Mouse (Mus musculus) forebrain, postnatal 0 days (tissue): ENCODE data around the gene Gm5141. TPM values are rescaled to one million over a fixed set of nuclear protein-coding genes. Genes with fewer than 3 reads are reported as not detected.
A peak's percentile ranks its signal among the peaks of the same experiment; 100 is the strongest.
"Not testable (repeated sequence)": the region's sequence is repeated elsewhere in the genome, so short reads cannot be mapped to it uniquely, and the experiment has no call there.

Experiments used
- ATAC-seq: fragments of 200-750 bp; cut with Nextera tagmentation; 2 replicates; pipeline ENCODE4 v1.8.0; 2017; ENCODE audit warnings: mild to moderate bottlenecking, moderate library complexity
- DNase-seq: peaks from one replicate; pipeline ENCODE4 v3.0.0-alpha.2; 2015
- H3K27ac ChIP-seq: fragments of 300-500 bp; sonication (generic); 2 replicates; pipeline ENCODE4 v1.5.1; 2014; ENCODE audit warnings: low read depth, mild to moderate bottlenecking, antibody characterized with exemption, low read length, moderate library complexity, mixed read lengths
- H3K27me3 ChIP-seq: fragments of 300-500 bp; sonication (generic); 2 replicates; pipeline ENCODE4 v1.6.1; 2014; ENCODE audit warnings: mild to moderate bottlenecking, low read length, mixed read lengths; ENCODE audit not compliant: insufficient read depth
- H3K36me3 ChIP-seq: fragments of 300-500 bp; sonication (generic); 2 replicates; pipeline ENCODE4 v1.6.1; 2014; ENCODE audit warnings: mild to moderate bottlenecking, moderate library complexity; ENCODE audit not compliant: insufficient read depth
- H3K4me1 ChIP-seq: fragments of 300-500 bp; sonication (generic); 2 replicates; pipeline ENCODE4 v1.6.1; 2014; ENCODE audit warnings: antibody characterized with exemption; ENCODE audit not compliant: insufficient read depth
- H3K4me2 ChIP-seq: fragments of 300-500 bp; sonication (generic); 2 replicates; pipeline ENCODE4 v1.6.1; 2014; ENCODE audit warnings: low read depth, mild to moderate bottlenecking, moderate library complexity
- H3K4me3 ChIP-seq: fragments of 300-500 bp; sonication (generic); 2 replicates; pipeline ENCODE4 v1.5.1; 2014; ENCODE audit warnings: low read depth, low read length, mixed read lengths
- H3K9ac ChIP-seq: fragments of 300-500 bp; sonication (generic); 2 replicates; pipeline ENCODE4 v1.6.1; 2014; ENCODE audit warnings: mild to moderate bottlenecking
- H3K9me3 ChIP-seq: fragments of 300-500 bp; sonication (generic); 2 replicates; pipeline ENCODE4 v1.6.1; 2016; ENCODE audit warnings: low read length
- CTCF ChIP-seq: sonication (generic); IDR thresholded peaks from 2 replicates; pipeline ENCODE4 v1.5.1; 2016; ENCODE audit warnings: antibody characterized with exemption, control low read depth, low read depth
- WGBS: fragments of 180-500 bp; shearing (Covaris S2); extraction: QIAGEN DNeasy Blood & Tissue Kit; methylation state at CpG from one replicate; pipeline ENCODE4 v1.1.7; 2014; 5-methylcytosine and 5-hydroxymethylcytosine counted together
- microRNA counts: library from miRNA; unstranded; fragments of <30 nt; microRNA quantifications from one replicate; lab custom pipeline; 2015
- microRNA-seq, 2 experiments: library from miRNA; unstranded; fragments of <30 nt; microRNA quantifications; one replicate each; pipeline ENCODE4; 2016
- polyA plus RNA-seq: library from polyadenylated mRNA; unstranded; fragments of >200 nt; fragmentation: Nextera tagmentation; extraction: Ambion mirVana; gene quantifications from 2 replicates; pipeline ENCODE4 v1.2.1, GENCODE M21; 2015
- total RNA-seq: library from RNA; depleted of rRNA; stranded (reverse); fragments of >200 nt; gene quantifications from 2 replicates; pipeline ENCODE4 v1.2.3, GENCODE M21; 2014; rRNA removed

Gene Gm5141
- total and polyA plus RNA-seq, 2 experiments from 2014 or later = 6.0 to 6.6 TPM

GRCm38 (mm10) chr13:62763806-62764205 is 21.8 kb downstream of the Gm5141 start:
- peak; percentile 29 for DNase-seq
- peak; percentile 68 for TF ChIP-seq CTCF

DNA sequence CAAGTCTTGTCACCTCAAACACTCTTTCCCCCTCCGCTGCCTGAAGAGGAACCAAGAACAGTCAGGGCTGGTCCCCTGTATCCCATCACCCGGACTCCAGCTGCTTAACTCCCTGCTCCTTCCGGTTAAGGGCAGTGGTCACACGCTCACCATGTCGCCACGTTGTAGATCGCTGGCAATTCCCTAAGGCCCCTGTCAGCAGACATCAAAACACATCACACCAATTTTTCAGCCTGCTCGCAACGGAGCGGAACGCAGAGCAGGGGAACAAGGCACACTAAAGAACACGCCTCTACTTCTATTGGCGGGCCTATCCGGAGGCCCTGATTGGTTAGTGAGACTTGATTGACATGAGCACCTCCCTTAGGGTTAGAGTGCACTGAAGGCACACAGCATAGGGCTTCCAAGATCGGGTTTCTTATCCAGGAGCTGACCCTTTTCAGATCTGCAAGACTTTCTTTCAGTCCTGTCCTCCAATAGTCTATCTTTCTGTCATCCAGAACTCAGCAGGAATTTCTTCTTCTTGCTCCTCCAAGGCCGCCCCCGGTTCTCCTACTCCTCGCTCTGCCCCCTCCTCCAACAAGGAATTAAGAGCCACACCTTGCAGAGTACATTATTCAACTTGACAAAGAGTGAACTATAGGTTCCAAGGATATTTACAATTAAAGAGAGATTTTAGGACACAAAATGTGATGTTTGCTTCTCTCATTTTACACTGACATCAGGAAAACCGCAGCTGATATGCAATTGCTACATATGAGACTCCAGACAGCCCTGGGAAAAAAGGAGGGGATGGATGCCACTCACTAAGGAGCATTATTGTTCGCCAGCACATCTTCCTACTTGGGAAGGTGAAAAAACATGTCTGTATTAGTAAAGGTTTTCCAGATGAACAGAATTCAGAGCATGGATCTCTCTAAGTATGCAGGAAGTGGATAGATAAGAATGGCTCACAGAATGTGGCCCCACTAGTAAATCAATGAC is 24.9 kb downstream of the Gm5141 start, which contains the start of gene Platr25:
Platr25 (minus strand) TSS at position 278 of the 984 bp plus-strand sequence.
- not testable (repeated sequence) for H3K27me3 ChIP-seq, H3K36me3 ChIP-seq, H3K27ac ChIP-seq, H3K9me3 ChIP-seq, H3K4me1 ChIP-seq
- peak within 1 kb of the TSS; percentile 61 for H3K4me2 ChIP-seq
- peak within 1 kb of the TSS; percentile 43 for H3K4me3 ChIP-seq
- peak within 1 kb of the TSS; percentile 55 for H3K9ac ChIP-seq
- WGBS = 9% methylated on average over 20 of the region's 20 CpGs
- ATAC-seq = peak; percentile 95
- DNase-seq = peak; percentile 79

More at GRCm38 (mm10) chr13:62763806-62764205, 21.8 kb downstream of the Gm5141 start:
- not testable (repeated sequence) for H3K36me3 ChIP-seq, H3K4me3 ChIP-seq, H3K27me3 ChIP-seq, H3K9ac ChIP-seq, H3K4me1 ChIP-seq, H3K4me2 ChIP-seq, ATAC-seq, H3K27ac ChIP-seq, H3K9me3 ChIP-seq
- 72% methylated on average over 2 of the region's 2 CpGs for WGBS

DNA sequence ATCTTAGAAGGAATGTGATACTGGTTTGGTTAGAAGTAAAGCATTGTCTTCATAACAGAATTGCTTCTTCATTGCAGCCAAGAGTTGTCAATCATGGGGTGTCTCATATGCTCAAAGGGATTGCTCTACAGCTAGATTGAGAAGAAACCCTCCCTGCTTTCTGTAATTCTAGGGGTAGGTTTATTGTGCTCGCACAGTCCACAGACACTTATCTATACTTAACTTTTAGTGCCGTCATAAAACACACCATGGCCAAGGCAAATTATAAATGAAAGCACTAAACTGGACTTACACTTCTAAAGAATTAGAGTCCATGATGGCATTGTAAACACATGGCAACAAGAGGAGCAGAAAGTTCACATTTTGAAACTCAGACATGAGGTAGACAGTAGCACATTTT is 52.3 kb downstream of the Gm5141 start:
- WGBS = 98% methylated on average over 2 of the region's 2 CpGs
- Histone ChIP-seq H3K27me3 (no peaks in the 10 kb centered on the region), H3K4me2 (no peak overlapping the region), H3K27ac (no peak overlapping the region), H3K4me3 (no peak overlapping the region), H3K4me1 (no peaks in the 10 kb centered on the region), H3K9me3 (no peaks in the 10 kb centered on the region), H3K36me3 (no peaks in the 10 kb centered on the region), H3K9ac (no peak overlapping the region)
- ATAC-seq = no peak
- TF ChIP-seq CTCF = no peak
- DNase-seq = no peak

MicroRNAs within 50 kb of the gene (microRNA counts, 519-probe panel; counts per million panel counts)
- not detected for microRNA mmu-miR-713 (lab: Ali Mortazavi, UCI)

Small RNAs within 50 kb of the gene (microRNA-seq; reads per million reads assigned to microRNA genes)
- gene Gm24588 = 0 reads per million in 2 experiments
- 0 reads per million in 2 experiments for gene Mir713

Other genes starting within 250 kb of the Gm5141 start
- 0.62 TPM in 1 of 2 replicates, not detected in the other for gene Zfp935, start 227.3 kb downstream of the Gm5141 start, total RNA-seq
- gene Zfp935, start 227.3 kb downstream of the Gm5141 start, polyA plus RNA-seq = not detected in 2 replicates
- gene Zfp934, start 214.6 kb downstream of the Gm5141 start, total RNA-seq = 6.0 and 7.3 TPM in 2 replicates
- 6.3 and 8.2 TPM in 2 replicates for gene Zfp934, start 214.6 kb downstream of the Gm5141 start, polyA plus RNA-seq
- 3.8 and 4.4 TPM in 2 replicates for gene 6720489N17Rik, start 161.6 kb downstream of the Gm5141 start, total RNA-seq
- gene 6720489N17Rik, start 161.6 kb downstream of the Gm5141 start, polyA plus RNA-seq = 3.9 and 5.6 TPM in 2 replicates
- gene Platr25, start 25.1 kb downstream of the Gm5141 start, total RNA-seq = 18.6 and 22.2 TPM in 2 replicates
- 18.4 and 18.7 TPM in 2 replicates for gene Platr25, start 25.1 kb downstream of the Gm5141 start, polyA plus RNA-seq
- 0.46 and 0.62 TPM in 2 replicates for gene Fbp2, start 72.6 kb upstream of the Gm5141 start, total RNA-seq
- 1.1 and 1.2 TPM in 2 replicates for gene Fbp2, start 72.6 kb upstream of the Gm5141 start, polyA plus RNA-seq
- gene Fbp1, start 102.5 kb upstream of the Gm5141 start, total RNA-seq = 0.15 TPM in 1 of 2 replicates, not detected in the other
- gene Fbp1, start 102.5 kb upstream of the Gm5141 start, polyA plus RNA-seq = 0.21 and 0.45 TPM in 2 replicates
- 33.2 and 47.8 TPM in 2 replicates for gene 2010111I01Rik, start 179.1 kb upstream of the Gm5141 start, total RNA-seq
- 17.6 and 20.3 TPM in 2 replicates for gene 2010111I01Rik, start 179.1 kb upstream of the Gm5141 start, polyA plus RNA-seq